Mouse (Mus musculus) limb, embryonic 11.5 days (tissue): ENCODE measurements at regions not wholly inside any gene's neighbourhood (a gene's known extent, or its start where the extent isn't known, plus 50 kb on each side); places are given as distances from the start of the nearest gene placed in this dataset.

Experiments used
- ATAC-seq: fragments of 200-750 bp; cut with Nextera tagmentation; 2 replicates; pipeline ENCODE4 v1.8.0; 2017; ENCODE audit warnings: low read depth; ENCODE audit not compliant: insufficient number of reproducible peaks, low FRiP score, low TSS enrichment
- DNase-seq: peaks from one replicate; pipeline ENCODE4 v3.0.0-alpha.2; 2015; ENCODE audit warnings: low spot score
- H3K27ac ChIP-seq: fragments of 300-500 bp; sonication (generic); replicated peaks from 2 replicates; pipeline ENCODE4 v1.5.1; 2014; ENCODE audit warnings: low read depth, mild to moderate bottlenecking, low read length
- H3K27me3 ChIP-seq: fragments of 300-500 bp; sonication (generic); 2 replicates; pipeline ENCODE4 v1.6.1; 2014; ENCODE audit warnings: mild to moderate bottlenecking, low read length, mixed read lengths; ENCODE audit not compliant: control insufficient read depth, insufficient read depth
- H3K36me3 ChIP-seq: fragments of 300-500 bp; sonication (generic); 2 replicates; pipeline ENCODE4 v1.6.1; 2014; ENCODE audit warnings: mild to moderate bottlenecking, low read length, moderate library complexity, mixed read lengths; ENCODE audit not compliant: control insufficient read depth, insufficient read depth
- H3K4me1 ChIP-seq: fragments of 300-500 bp; sonication (generic); 2 replicates; pipeline ENCODE4 v1.6.1; 2014; ENCODE audit warnings: low read length, mixed read lengths; ENCODE audit not compliant: control insufficient read depth, insufficient read depth
- H3K4me2 ChIP-seq: fragments of 300-500 bp; sonication (generic); 2 replicates; pipeline ENCODE4 v1.6.1; 2014; ENCODE audit warnings: low read depth, mild to moderate bottlenecking, moderate library complexity; ENCODE audit not compliant: severe bottlenecking
- H3K4me3 ChIP-seq: fragments of 300-500 bp; sonication (generic); 2 replicates; pipeline ENCODE4 v1.5.1; 2014; ENCODE audit warnings: low read depth, low read length
- H3K9ac ChIP-seq: fragments of 300-500 bp; sonication (generic); 2 replicates; pipeline ENCODE4 v1.6.1; 2014; ENCODE audit warnings: mild to moderate bottlenecking, low read length
- H3K9me3 ChIP-seq: fragments of 300-500 bp; sonication (generic); 2 replicates; pipeline ENCODE4 v1.6.1; 2016; ENCODE audit warnings: low read length; ENCODE audit not compliant: control insufficient read depth
- WGBS: fragments of 180-500 bp; shearing (Covaris S2); extraction: QIAGEN DNeasy Blood & Tissue Kit; methylation state at CpG from one replicate; pipeline ENCODE4 v1.1.7; 2014; 5-methylcytosine and 5-hydroxymethylcytosine counted together

DNA sequence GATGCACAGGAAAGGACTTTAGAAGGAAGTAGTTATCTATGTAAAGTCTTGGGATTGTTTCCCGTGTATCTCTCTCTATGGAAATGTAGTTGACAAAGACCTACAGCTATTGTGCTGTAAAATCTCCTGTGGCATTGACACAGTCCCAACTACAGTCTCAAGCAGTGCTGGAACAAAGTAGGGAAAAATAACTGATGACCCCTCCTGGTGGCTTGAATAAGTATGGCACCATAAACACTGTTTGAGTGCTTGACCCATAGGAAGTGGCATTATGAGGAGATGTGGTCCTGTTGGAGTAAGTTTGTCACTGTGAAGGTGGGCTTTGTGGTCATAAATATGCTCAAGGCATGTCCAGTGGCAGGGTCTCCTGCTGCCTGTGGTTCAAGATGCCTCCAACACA is 928.4 kb upstream of the Mms22l start:
- ATAC-seq (no peak), DNase-seq (no peak)
- no peaks in the 10 kb centered on the region for H3K27me3 ChIP-seq
- 74% methylated on average over 1 of the region's 1 CpGs for WGBS
- no peak overlapping the region for H3K4me2 ChIP-seq
- no peak overlapping the region for H3K27ac ChIP-seq
- H3K4me3 ChIP-seq = no peak overlapping the region
- no peaks in the 10 kb centered on the region for H3K36me3 ChIP-seq
- H3K4me1 ChIP-seq = no peaks in the 10 kb centered on the region
- no peaks in the 10 kb centered on the region for H3K9me3 ChIP-seq
- H3K9ac ChIP-seq = no peak overlapping the region

DNA sequence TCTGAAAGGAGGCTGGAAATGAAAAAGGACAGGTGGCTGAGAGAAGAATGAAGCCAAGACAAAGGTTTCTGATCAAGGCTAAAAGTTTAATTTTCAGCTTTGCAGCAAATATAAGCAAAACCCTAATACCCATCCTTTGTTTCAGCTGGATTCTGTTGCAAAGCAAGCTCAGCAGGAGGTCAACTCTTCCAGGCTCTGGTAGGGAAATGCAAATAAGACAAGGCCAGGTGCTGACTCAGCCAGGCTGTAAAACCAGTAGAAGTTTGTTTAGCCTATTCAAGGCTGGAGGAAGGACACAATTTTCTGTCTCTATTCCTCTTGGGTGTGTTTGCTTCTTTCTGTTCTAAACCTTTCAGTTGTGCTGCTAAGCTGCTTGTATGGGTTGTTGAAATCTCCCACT is 923.2 kb upstream of the Mms22l start:
- Histone ChIP-seq H3K9ac (no peak overlapping the region), H3K36me3 (no peaks in the 10 kb centered on the region), H3K27me3 (no peaks in the 10 kb centered on the region), H3K4me3 (no peak overlapping the region), H3K27ac (no peak overlapping the region), H3K4me2 (no peak overlapping the region), H3K4me1 (no peaks in the 10 kb centered on the region), H3K9me3 (no peaks in the 10 kb centered on the region)
- DNase-seq (no peak), ATAC-seq (no peak)

DNA sequence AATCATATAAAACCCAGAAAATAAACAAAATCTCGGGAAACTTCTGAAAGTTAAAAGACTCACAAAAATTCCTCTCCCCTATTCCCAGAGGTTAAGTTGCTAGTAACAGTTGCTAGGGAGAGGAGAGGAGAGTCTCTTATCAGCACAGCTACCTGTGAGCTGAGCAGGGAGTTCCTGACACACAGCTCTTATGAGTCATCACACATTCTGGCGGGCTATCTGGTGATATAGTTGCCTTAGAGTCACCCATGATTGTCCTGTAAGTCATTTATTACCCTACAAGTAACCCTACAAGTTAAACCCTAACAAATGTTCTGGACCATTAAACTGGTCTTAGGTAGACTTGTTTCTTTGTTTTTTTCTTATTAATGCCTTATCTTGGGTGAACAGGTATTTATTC is 908.8 kb upstream of the Mms22l start:
- Histone ChIP-seq H3K36me3 (no peaks in the 10 kb centered on the region), H3K4me2 (no peak overlapping the region), H3K4me1 (no peaks in the 10 kb centered on the region), H3K9me3 (no peaks in the 10 kb centered on the region), H3K9ac (no peak overlapping the region), H3K27ac (no peak overlapping the region), H3K4me3 (no peak overlapping the region), H3K27me3 (no peaks in the 10 kb centered on the region)
- ATAC-seq (no peak), DNase-seq (no peak)
- 53% methylated on average over 2 of the region's 2 CpGs for WGBS

DNA sequence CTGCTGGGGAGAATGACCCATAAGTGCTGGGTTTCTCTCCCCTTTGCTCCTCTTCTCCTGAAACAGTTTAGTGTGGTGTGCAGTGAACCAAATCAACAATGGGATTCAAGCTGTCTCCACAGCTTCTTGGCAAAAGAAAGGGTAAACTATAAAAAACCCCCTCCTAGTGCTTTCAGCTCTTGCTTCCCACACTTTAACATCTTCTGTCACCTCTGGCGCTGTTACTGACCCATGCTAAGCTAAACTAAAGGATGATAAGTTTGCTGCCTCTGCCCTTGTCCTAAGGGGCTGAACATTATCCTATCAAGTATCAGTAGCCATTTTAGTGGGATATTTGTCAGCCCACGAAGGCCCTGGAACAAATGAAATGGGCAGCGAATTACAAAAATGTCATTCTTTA is 905.4 kb upstream of the Mms22l start:
- DNase-seq (no peak), ATAC-seq (no peak)
- no peaks in the 10 kb centered on the region for H3K36me3 ChIP-seq
- no peak overlapping the region for H3K4me3 ChIP-seq
- no peak overlapping the region for H3K27ac ChIP-seq
- no peaks in the 10 kb centered on the region for H3K4me1 ChIP-seq
- H3K4me2 ChIP-seq = no peak overlapping the region
- WGBS = 69% methylated on average over 3 of the region's 3 CpGs
- no peaks in the 10 kb centered on the region for H3K27me3 ChIP-seq
- no peak overlapping the region for H3K9ac ChIP-seq
- H3K9me3 ChIP-seq = no peaks in the 10 kb centered on the region

DNA sequence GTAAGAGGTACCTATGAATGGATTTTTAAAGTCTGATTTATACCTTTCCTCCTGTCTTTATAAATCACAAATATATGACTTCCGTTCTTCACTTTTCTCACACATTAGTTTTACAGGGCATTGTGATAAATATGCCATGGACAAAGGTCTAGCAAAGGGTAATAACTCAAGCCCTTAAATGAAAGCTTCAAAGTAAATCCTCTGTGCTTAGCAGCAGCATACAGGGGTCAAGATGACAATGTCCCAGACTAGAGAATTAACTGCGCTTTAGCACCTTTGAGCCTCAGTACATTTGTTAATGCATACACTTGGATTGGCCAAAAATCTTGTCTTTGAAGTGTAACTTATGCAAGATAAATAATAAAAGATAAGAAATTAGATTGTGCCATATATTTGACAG is 904.7 kb upstream of the Mms22l start:
- H3K9ac ChIP-seq = no peak overlapping the region
- 66% methylated on average over 2 of the region's 2 CpGs for WGBS
- no peak overlapping the region for H3K4me3 ChIP-seq
- no peaks in the 10 kb centered on the region for H3K9me3 ChIP-seq
- DNase-seq (no peak), ATAC-seq (no peak)
- H3K4me2 ChIP-seq = no peak overlapping the region
- no peaks in the 10 kb centered on the region for H3K36me3 ChIP-seq
- H3K27me3 ChIP-seq = no peaks in the 10 kb centered on the region
- H3K4me1 ChIP-seq = no peaks in the 10 kb centered on the region
- no peak overlapping the region for H3K27ac ChIP-seq

DNA sequence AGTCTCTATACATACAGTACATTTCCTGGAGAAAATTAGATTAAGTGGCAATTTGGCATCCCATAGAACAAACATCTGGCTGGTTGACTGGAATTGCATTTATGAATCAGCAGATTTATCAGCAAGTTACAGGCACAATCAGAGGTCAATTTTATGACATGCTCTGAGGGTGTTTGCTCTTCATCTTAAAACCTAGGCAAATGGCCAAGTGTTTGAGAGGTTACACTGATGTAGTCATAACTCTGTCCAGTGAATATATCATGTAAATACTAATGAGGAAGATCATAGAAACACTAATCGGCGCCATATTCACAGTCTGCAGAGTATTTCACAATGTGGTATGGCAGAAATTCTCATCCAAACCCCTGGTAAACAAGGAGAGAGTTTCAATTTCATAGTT is 896.2 kb upstream of the Mms22l start:
- no peaks in the 10 kb centered on the region for H3K4me1 ChIP-seq
- H3K27ac ChIP-seq = no peak overlapping the region
- DNase-seq = no peak
- H3K27me3 ChIP-seq = no peaks in the 10 kb centered on the region
- H3K36me3 ChIP-seq = no peaks in the 10 kb centered on the region
- H3K9ac ChIP-seq = no peak overlapping the region
- WGBS = 85% methylated on average over 2 of the region's 2 CpGs
- no peak overlapping the region for H3K4me2 ChIP-seq
- no peak overlapping the region for H3K4me3 ChIP-seq
- no peaks in the 10 kb centered on the region for H3K9me3 ChIP-seq
- no peak for ATAC-seq

DNA sequence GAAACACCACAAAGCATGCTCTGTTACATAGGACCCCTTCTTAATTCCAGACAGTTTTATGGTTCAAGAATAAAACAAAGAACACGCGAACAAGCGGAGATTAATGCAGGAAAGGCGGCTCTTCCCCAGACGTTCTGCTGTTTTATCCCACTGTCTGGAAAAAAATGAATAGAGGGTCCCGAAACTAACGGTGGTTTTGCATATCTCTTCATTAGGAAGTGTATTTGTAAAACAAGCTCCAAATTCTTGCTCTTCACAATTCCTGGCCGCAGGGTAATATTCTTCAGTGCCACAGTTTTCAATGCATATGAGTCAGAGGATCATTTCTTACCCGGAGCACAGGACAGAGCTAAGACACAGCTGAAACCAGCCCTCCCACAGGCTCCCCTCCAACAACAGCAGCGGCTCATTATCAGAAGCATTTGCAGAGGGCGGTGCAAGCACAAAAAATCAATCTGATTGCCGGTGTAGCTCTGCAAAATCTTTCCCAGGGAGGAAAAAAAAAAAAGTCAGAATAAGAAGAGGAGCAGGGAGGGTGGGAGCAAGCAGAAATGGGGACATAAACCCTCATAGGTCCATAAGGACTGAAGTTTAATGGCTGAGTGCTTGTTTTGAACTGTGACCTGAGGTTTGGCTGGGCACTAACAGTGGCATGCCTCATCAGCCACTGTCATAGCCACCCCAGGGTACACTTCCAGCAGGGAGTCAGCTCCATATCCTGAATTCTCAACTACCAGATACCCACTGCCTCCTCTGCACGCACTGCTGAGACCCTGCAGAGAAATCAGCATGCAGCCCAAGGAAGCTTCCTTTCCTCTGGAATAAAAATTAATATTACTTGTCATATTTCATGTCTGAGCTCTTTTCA is 894.6 kb upstream of the Mms22l start:
- ATAC-seq = no peak

DNA sequence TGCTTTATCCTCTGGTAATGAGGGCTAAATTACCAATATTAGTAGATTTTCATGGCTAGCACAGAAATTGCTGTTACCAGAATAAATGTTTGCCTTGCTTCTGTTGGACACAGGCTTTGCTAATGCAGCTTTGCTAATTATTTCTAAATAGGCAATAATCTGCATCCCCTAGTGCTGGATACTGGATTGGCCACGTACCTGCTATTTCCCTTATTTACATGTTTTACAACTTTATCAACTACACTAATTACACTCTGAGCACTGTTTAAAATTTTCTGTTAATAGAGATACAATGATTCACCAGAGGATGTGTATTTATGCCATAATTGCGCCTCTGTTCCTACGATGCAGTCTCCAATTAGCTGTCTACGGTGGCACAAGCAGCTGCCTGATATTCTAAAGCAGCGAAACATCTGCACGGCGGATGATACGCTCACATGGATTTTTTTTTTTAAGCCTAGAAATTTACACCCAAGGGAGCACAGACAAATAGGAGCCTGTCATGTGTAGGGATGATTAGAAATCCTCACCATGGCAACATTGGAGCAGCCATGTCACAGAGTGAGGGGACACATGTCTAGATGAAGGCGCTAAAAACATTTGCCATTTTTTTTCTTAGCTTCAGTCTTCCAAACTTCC is 893.8 kb upstream of the Mms22l start:
- no peaks in the 10 kb centered on the region for H3K4me1 ChIP-seq
- 84% methylated on average over 9 of the region's 9 CpGs for WGBS
- no peak overlapping the region for H3K9ac ChIP-seq
- ATAC-seq (no peak), DNase-seq (no peak)
- H3K27ac ChIP-seq = no peak overlapping the region
- no peaks in the 10 kb centered on the region for H3K9me3 ChIP-seq
- H3K36me3 ChIP-seq = no peaks in the 10 kb centered on the region
- no peak overlapping the region for H3K4me2 ChIP-seq
- no peak overlapping the region for H3K4me3 ChIP-seq
- no peaks in the 10 kb centered on the region for H3K27me3 ChIP-seq

More for the DNA sequence above, 894.6 kb upstream of the Mms22l start:
- Histone ChIP-seq H3K27me3 (no peaks in the 10 kb centered on the region), H3K36me3 (no peaks in the 10 kb centered on the region), H3K4me2 (no peak overlapping the region), H3K9me3 (no peaks in the 10 kb centered on the region), H3K27ac (no peak overlapping the region), H3K4me3 (no peak overlapping the region), H3K4me1 (no peaks in the 10 kb centered on the region), H3K9ac (no peak overlapping the region)
- no peak for DNase-seq
- WGBS = 46% methylated on average over 13 of the region's 13 CpGs
